Mouse (Mus musculus) bone marrow, adult 2 months (tissue): Measurements from ENCODE around the gene Tmbim1. TPM values are rescaled to one million over a fixed set of nuclear protein-coding genes. Genes with fewer than 3 reads are reported as not detected.

Source experiments
- H3K27ac ChIP-seq: fragments of 200-500 bp; 2 replicates; pipeline ENCODE4 v1.5.1; 2012; ENCODE audit warnings: low read depth, mild to moderate bottlenecking, control low read depth, inconsistent platforms, low read length; ENCODE audit not compliant: control insufficient read depth, poor library complexity, insufficient read depth
- H3K4me1 ChIP-seq: fragments of 200-500 bp; 2 replicates; pipeline ENCODE4 v1.6.1; 2011; ENCODE audit warnings: low read length; ENCODE audit not compliant: control insufficient read depth, insufficient read depth
- H3K4me3 ChIP-seq: fragments of 200-500 bp; replicated peaks from 2 replicates; pipeline ENCODE3; 2011; ENCODE audit warnings: mild to moderate bottlenecking, low read depth, low read length, control low read depth; ENCODE audit not compliant: control insufficient read depth
- CTCF ChIP-seq: fragments of 200-500 bp; IDR thresholded peaks from 2 replicates; pipeline ENCODE4 v1.5.1; 2011; ENCODE audit warnings: low read length, control low read depth; ENCODE audit not compliant: control insufficient read depth, insufficient read depth
- POLR2A ChIP-seq: fragments of 200-500 bp; IDR thresholded peaks from 2 replicates; pipeline ENCODE4 v1.6.1; 2011; ENCODE audit warnings: low read depth, mild to moderate bottlenecking, control low read depth, low read length, borderline replicate concordance; ENCODE audit not compliant: control insufficient read depth
- WGBS: fragments of 180-500 bp; shearing (Covaris S2); methylation state at CpG from one replicate; pipeline ENCODE4 v1.1.7; 2018; 5-methylcytosine and 5-hydroxymethylcytosine counted together
- polyA plus RNA-seq: library from polyadenylated mRNA; stranded (reverse); fragments of >200 nt; gene quantifications from 2 replicates; pipeline ENCODE4 v1.2.4, GENCODE M21; 2011; ENCODE audit warnings: low replicate concordance; ENCODE audit not compliant: missing spikeins, insufficient read depth, insufficient read length

Tmbim1 gene
- polyA plus RNA-seq, 1 experiment, result 15.6 TPM

DNA sequence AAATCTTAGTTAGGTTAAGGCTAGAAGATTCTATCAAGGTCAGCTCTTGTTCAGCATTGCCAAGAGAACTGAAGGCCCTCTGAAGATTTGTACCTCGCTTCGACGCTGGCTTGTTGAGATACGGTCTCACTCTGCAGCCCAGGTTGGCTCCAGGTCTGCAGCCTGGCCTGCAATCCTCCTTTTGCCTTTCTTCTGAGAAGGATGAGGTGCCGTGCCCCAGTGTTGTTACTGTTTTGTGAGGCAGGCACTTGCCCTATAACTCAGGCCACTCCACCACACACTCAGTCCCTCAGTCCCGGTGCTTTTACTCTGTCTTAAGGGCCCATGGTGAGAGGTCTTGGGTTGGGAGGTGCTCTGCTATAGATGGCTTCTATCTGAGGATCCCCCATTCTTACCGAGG is 3.2 kb downstream of the Tmbim1 start:
- no peak overlapping the region for H3K4me3 ChIP-seq
- 87% methylated on average over 7 of the region's 7 CpGs for WGBS
- TF ChIP-seq POLR2A (no peak), CTCF (no peak)
- no peak overlapping the region for H3K27ac ChIP-seq
- H3K4me1 ChIP-seq, result no peaks in the 10 kb centered on the region; the same call in 1 of the 2 replicates

DNA sequence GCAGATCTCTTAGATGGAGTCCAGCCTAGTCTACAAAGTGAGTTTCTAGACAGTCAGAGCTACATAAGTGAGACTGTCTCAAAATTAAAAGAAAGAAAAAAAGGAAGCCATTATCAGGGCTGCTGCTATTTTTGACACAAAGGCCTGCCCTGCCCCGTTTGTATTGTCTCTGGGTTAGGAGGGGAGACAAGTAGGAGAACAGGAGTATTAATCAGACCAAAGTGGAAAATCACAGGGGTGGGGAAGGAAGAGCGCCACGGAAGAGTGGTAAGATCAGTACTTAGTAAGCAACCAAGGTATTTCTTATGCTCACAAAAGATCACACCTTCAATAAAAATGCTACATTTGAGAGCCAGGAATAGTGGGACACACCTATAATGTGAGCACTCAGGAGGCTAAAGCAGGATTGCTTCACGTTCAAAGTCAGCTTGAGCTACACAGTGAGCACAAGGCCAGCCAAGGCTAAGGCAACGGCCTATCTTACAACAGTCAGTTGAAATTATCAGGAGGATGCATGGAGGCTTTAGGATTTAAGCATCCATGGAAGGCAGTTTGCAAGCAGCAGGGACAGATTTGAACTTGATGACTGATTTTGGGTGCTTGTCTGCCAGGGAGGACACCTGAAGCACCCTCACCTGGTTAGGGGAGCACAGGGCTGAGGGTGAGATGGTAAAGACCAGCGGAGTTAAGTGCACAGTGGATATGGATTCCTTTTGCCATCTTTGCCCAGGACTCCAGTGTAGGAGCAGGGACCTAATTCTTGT is 4.9 kb downstream of the Tmbim1 start:
- WGBS, result 67% methylated on average over 6 of the region's 6 CpGs
- no peak for TF ChIP-seq CTCF
- TF ChIP-seq POLR2A, result no peak
- H3K4me1 ChIP-seq, result no peaks in the 10 kb centered on the region; the same call in 1 of the 2 replicates
- H3K27ac ChIP-seq, result no peak overlapping the region
- no peak overlapping the region for H3K4me3 ChIP-seq

DNA sequence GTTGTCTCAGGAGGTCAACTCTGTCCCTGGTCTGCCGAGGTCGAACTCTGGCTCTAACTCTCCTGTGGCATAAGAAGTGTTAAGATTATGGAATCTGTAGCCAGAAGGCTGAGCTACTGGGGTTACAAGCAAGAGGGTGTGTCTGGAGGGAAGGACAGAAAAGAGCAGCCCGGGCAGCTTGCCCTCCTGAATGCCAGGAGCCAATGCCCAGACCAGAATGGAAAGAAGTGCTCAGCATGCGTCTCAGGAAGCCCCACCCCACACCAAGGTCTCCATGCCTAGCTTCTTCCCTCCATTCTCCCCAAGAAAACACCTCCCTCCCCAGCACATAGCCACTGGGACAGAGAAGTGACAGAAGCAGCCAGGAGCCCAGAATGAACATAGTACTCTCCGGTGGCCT is 6.4 kb downstream of the Tmbim1 start:
- Histone ChIP-seq H3K27ac (no peak overlapping the region), H3K4me1 (peaks cover 2% of the 10 kb centered on the region; the same call in 1 of the 2 replicates), H3K4me3 (no peak overlapping the region)
- WGBS, result 75% methylated on average over 5 of the region's 5 CpGs
- TF ChIP-seq POLR2A, result no peak
- no peak for TF ChIP-seq CTCF

DNA sequence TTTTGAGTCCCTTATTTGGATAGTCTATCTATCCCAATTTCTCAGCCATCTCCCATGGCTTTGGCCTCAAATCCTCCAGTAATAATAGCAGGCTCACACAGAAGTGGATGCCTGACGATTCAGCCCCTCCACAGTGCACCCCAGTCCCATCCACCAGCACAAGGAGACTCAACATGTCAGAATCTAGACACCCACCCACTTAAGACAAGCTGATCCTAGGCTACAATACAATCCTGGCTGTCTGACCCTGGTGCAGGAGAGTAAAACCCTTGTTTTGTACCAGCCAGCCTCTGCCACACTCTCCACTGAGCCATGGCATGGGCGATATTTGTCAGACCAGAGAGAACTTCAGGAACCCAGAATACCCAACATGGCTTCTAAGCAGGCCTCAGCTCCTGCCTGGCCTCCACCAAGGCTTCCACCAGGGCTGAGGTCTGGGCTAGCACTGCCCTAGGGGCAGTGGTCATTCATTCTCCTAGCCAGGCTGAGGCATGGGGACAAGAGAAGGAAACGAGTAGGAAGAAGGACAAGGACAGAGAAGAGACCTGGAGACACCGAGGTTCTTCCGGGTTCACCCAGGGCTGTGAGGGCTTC is 7.2 kb downstream of the Tmbim1 start:
- no peak overlapping the region for H3K4me3 ChIP-seq
- WGBS, result 88% methylated on average over 5 of the region's 5 CpGs
- no peak overlapping the region for H3K27ac ChIP-seq
- TF ChIP-seq CTCF (no peak), POLR2A (no peak)
- peaks cover 2% of the 10 kb centered on the region; the same call in 1 of the 2 replicates for H3K4me1 ChIP-seq

DNA sequence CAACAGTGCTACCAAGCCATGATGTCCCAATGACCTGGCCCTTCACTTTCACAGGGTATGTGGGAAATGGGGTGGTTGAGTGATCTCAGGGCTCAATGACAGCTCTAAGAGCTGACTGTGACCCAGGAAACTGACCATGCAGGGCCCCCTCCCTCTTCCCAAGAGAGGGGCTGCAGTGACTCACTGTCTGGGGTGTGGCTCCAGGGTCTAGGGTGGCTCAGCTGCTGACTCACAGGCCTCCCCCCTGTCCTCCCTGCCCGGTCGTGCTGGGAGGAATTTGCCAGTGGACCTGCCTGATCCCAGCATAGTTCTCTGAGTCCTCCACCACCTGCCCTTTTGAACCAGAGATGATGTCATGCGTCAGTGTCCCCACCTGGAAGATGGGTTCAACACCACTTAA is 8.2 kb downstream of the Tmbim1 start:
- H3K4me3 ChIP-seq, result no peak overlapping the region
- TF ChIP-seq POLR2A (no peak), CTCF (no peak)
- no peak overlapping the region for H3K27ac ChIP-seq
- peaks cover 2% of the 10 kb centered on the region; the same call in 1 of the 2 replicates for H3K4me1 ChIP-seq
- WGBS, result 52% methylated on average over 3 of the region's 3 CpGs

DNA sequence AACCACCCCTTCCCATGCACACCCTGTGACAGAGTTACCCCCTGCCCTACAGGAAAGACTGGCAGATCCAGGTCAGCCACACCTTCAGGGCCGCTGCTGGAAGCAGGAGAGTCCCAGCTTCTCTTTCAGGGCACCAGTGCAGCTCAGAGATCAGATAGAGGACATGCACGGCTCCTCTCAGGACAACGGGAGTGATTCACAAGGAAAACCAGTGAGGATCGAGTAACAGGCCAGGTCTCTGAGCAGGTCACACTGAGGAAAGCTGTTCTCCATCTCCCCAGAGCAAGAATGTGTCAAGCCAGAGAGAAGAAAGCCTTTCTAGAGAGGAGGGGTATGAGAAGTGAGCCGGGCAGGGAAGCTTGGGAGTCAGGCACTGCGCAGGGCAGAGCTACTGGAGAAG is 8.9 kb downstream of the Tmbim1 start:
- WGBS, result 75% methylated on average over 6 of the region's 6 CpGs
- no peak overlapping the region for H3K4me3 ChIP-seq
- no peak overlapping the region for H3K27ac ChIP-seq
- TF ChIP-seq CTCF (no peak), POLR2A (no peak)
- H3K4me1 ChIP-seq, result peaks cover 2% of the 10 kb centered on the region; the same call in 1 of the 2 replicates

DNA sequence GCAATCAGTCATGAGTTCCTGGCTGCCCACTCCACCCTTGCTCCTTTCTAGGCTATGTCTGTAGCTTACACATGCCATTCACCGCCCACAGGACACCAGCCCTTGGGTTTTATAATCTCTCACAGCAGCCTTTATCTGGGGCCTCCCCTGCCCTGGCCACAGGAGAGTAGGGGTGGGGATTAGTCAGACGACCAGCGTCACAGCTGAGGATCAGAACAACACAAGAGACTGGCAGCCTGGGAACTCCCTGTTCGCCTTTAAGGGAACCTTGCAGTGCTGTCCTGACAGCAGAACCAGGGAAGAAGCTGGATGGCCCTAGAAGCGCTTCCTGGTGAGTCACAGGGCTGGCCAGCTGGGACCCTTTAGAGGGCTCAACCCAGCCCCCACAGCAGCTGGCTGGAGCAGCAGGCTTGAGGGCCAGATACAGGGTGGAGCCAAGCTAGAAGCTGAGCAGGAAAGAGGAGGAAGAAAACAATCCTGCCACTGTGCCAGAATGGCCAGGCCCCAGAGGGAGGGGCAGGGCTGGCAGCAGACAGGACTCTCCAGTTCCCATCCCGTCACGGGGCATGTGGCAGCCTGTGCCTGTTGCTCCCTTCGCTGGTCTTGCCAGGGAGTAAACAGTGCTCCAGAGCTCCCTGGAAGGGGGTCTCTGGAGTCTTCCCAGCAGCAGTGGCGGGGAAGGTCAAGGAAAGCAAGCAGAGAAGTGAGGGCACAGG is 9.8 kb downstream of the Tmbim1 start:
- TF ChIP-seq POLR2A (peak; percentile 7; the same call in 1 of the 2 replicates), CTCF (no peak)
- 33% methylated on average over 9 of the region's 9 CpGs for whole genome bisulfite sequencing
- peak overlapping the region; percentile 79 for H3K27ac ChIP-seq

More for the DNA sequence above, 9.8 kb downstream of the Tmbim1 start:
- H3K4me3 ChIP-seq, result no peak overlapping the region
- peaks cover 2% of the 10 kb centered on the region; the same call in 1 of the 2 replicates for H3K4me1 ChIP-seq
